Mouse (Mus musculus) hindbrain, embryonic 10.5 days (tissue): ENCODE results near the gene Car5b. TPM values are rescaled to one million over a fixed set of nuclear protein-coding genes. Genes with fewer than 3 reads are reported as not detected.

Source experiments
- DNase-seq: peaks from one replicate; pipeline ENCODE4 v3.0.0-alpha.2; 2017; ENCODE audit warnings: low spot score
- H3K27ac ChIP-seq: fragments of 300-500 bp; sonication (generic); 2 replicates; pipeline ENCODE4 v1.5.1; 2016; ENCODE audit warnings: mild to moderate bottlenecking, moderate library complexity
- H3K27me3 ChIP-seq: fragments of 300-500 bp; sonication (generic); 2 replicates; pipeline ENCODE4 v1.6.1; 2016; ENCODE audit warnings: mild to moderate bottlenecking; ENCODE audit not compliant: poor library complexity, insufficient read depth, severe bottlenecking
- H3K36me3 ChIP-seq: fragments of 300-500 bp; sonication (generic); 2 replicates; pipeline ENCODE4 v1.6.1; 2016; ENCODE audit warnings: mild to moderate bottlenecking, moderate library complexity
- H3K4me1 ChIP-seq: fragments of 300-500 bp; sonication (generic); replicated peaks from 2 replicates; pipeline ENCODE4 v1.6.1; 2016; ENCODE audit warnings: mild to moderate bottlenecking
- H3K4me3 ChIP-seq: fragments of 300-500 bp; sonication (generic); 2 replicates; pipeline ENCODE4 v1.5.1; 2016; ENCODE audit warnings: mild to moderate bottlenecking, moderate library complexity
- H3K9me3 ChIP-seq: fragments of 300-500 bp; sonication (generic); 2 replicates; pipeline ENCODE4 v1.6.1; 2016; ENCODE audit warnings: mild to moderate bottlenecking, moderate library complexity
- WGBS: fragments of 180-500 bp; shearing (Covaris S2); methylation state at CpG from one replicate; pipeline ENCODE4 v1.1.7; 2016; 5-methylcytosine and 5-hydroxymethylcytosine counted together
- polyA plus RNA-seq: library from polyadenylated mRNA; unstranded; fragments of >200 nt; fragmentation: Nextera tagmentation; extraction: Ambion mirVana; gene quantifications from 2 replicates; pipeline ENCODE4 v1.2.1, GENCODE M21; 2016

Gene Car5b
- polyA plus RNA-seq, 1 experiment from 2014 or later: 0.33 TPM

- Histone ChIP-seq H3K4me1 (no peaks in the 10 kb centered on the region), H3K36me3 (peaks cover 91% of the 10 kb centered on the region), H3K4me3 (no peak overlapping the region), H3K9me3 (no peaks in the 10 kb centered on the region), H3K27ac (no peak overlapping the region), H3K27me3 (peaks cover 8% of the 10 kb centered on the region; the same call in 1 of the 2 replicates)
- 83% methylated on average over 1 of the region's 1 CpGs for WGBS
- DNase-seq: no peak
Measured at GRCm38 (mm10) chrX:163951618-163952017, 76.2 kb downstream of the Car5b start.

- Histone ChIP-seq H3K9me3 (no peaks in the 10 kb centered on the region), H3K27me3 (peaks cover 8% of the 10 kb centered on the region), H3K36me3 (peaks cover 67% of the 10 kb centered on the region), H3K27ac (no peak overlapping the region), H3K4me1 (no peaks in the 10 kb centered on the region), H3K4me3 (no peak overlapping the region)
- 92% methylated on average over 3 of the region's 3 CpGs for WGBS
- no peak for DNase-seq
Measured at GRCm38 (mm10) chrX:163944381-163944780, 83.4 kb downstream of the Car5b start.

DNA sequence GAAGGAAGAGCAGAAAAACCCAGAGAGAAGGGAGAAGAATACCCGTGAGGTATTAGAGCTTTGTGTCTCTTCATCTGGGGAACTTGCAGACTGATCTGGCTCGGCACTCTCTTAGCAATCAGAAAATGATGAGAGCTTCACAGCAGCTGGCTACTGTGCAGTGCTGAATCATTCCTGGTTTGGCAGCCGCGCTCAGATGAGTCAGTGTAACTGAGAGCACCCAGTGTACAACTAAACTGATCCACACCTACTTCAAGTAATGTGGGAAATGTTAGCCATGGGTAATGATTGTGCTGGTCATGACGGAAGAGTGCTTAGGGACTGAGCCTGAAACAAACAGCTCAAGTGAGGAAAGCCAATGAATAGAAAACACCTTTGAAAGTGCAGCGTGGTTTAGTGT, 89.2 kb downstream of the Car5b start:
- H3K36me3 ChIP-seq: peaks cover 53% of the 10 kb centered on the region

GRCm38 (mm10) chrX:163934731-163935130, 93.1 kb downstream of the Car5b start:
- DNase-seq: no peak
- no peak overlapping the region for H3K4me3 ChIP-seq
- no peaks in the 10 kb centered on the region for H3K4me1 ChIP-seq
- H3K36me3 ChIP-seq: peaks cover 30% of the 10 kb centered on the region
- peaks cover 16% of the 10 kb centered on the region for H3K27me3 ChIP-seq
- H3K27ac ChIP-seq: no peak overlapping the region
- WGBS: 91% methylated on average over 8 of the region's 8 CpGs
- H3K9me3 ChIP-seq: no peaks in the 10 kb centered on the region

More for the DNA sequence above, 89.2 kb downstream of the Car5b start:
- Histone ChIP-seq H3K9me3 (no peaks in the 10 kb centered on the region), H3K4me1 (no peaks in the 10 kb centered on the region), H3K4me3 (no peak overlapping the region), H3K27me3 (peaks cover 18% of the 10 kb centered on the region), H3K27ac (no peak overlapping the region)
- DNase-seq: no peak
- WGBS: 93% methylated on average over 6 of the region's 6 CpGs

DNA sequence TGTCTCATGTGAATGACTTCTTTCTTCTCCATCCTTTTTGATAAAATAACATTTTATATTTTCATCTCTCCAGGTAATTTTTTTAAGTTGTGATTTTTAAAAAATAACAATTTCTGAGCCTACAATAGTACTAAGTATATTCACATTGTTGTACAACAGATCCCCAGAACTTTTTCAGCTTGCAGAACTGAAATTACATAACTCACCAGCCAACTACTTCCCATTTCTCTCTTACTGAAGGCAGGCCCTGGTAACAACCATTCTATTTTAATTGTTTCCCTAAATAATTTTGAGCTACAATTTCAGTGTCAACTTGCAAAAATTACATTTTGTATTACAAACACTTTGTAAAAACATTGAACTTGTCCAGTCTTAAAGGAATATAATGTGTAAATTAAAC, 98.2 kb downstream of the Car5b start:
- Histone ChIP-seq H3K27me3 (peaks cover 6% of the 10 kb centered on the region; the same call in 1 of the 2 replicates), H3K4me3 (no peak overlapping the region), H3K36me3 (no peaks in the 10 kb centered on the region), H3K4me1 (no peaks in the 10 kb centered on the region), H3K9me3 (no peaks in the 10 kb centered on the region), H3K27ac (no peak overlapping the region)
- DNase-seq: no peak

Other genes starting within 250 kb of the Car5b start
- gene Ap1s2, start 119.0 kb downstream of the Car5b start, polyA plus RNA-seq: 28.7 and 31.8 TPM in 2 replicates
- gene Zrsr2, start 69.3 kb downstream of the Car5b start, polyA plus RNA-seq: 53.7 and 61.9 TPM in 2 replicates
- gene Siah1b, start 48.5 kb upstream of the Car5b start, polyA plus RNA-seq: 42.0 and 44.7 TPM in 2 replicates
- 0.21 and 0.52 TPM in 2 replicates for gene Cltrn, start 60.8 kb upstream of the Car5b start, polyA plus RNA-seq
- 0.51 and 0.54 TPM in 2 replicates for gene Ace2, start 111.3 kb upstream of the Car5b start, polyA plus RNA-seq
- 0.37 TPM in 2 replicates for gene Bmx, start 230.2 kb upstream of the Car5b start, polyA plus RNA-seq
- 8.2 and 9.0 TPM in 2 replicates for gene Pir, start 241.4 kb upstream of the Car5b start, polyA plus RNA-seq